Mouse (Mus musculus) intestine, postnatal 0 days (tissue): ENCODE results near the gene Lmbr1l. TPM values are rescaled to one million over a fixed set of nuclear protein-coding genes. Genes with fewer than 3 reads are reported as not detected.
A peak's percentile ranks its signal among the peaks of the same experiment; 100 is the strongest.

ENCODE experiments used
- ATAC-seq: fragments of 200-750 bp; cut with Nextera tagmentation; 2 replicates; pipeline ENCODE4 v1.8.0; 2017; ENCODE audit warnings: mild to moderate bottlenecking, moderate TSS enrichment, moderate library complexity
- H3K27ac ChIP-seq: fragments of 300-500 bp; sonication (generic); 2 replicates; pipeline ENCODE4 v1.5.1; 2014; ENCODE audit warnings: mild to moderate bottlenecking, low read depth, low read length, moderate library complexity
- H3K27me3 ChIP-seq: fragments of 300-500 bp; sonication (generic); replicated peaks from 2 replicates; pipeline ENCODE4 v1.6.1; 2014; ENCODE audit warnings: low read length, mixed read lengths; ENCODE audit not compliant: control insufficient read depth, insufficient read depth
- H3K36me3 ChIP-seq: fragments of 300-500 bp; sonication (generic); 2 replicates; pipeline ENCODE4 v1.6.1; 2014; ENCODE audit warnings: mild to moderate bottlenecking, moderate library complexity; ENCODE audit not compliant: control insufficient read depth, insufficient read depth
- H3K4me1 ChIP-seq: fragments of 300-500 bp; sonication (generic); replicated peaks from 2 replicates; pipeline ENCODE4 v1.6.1; 2014; ENCODE audit warnings: antibody characterized with exemption, low read length, mixed read lengths; ENCODE audit not compliant: control insufficient read depth, insufficient read depth
- H3K4me2 ChIP-seq: fragments of 300-500 bp; sonication (generic); replicated peaks from 2 replicates; pipeline ENCODE4 v1.6.1; 2014; ENCODE audit warnings: low read depth, mild to moderate bottlenecking, moderate library complexity
- H3K4me3 ChIP-seq: fragments of 300-500 bp; sonication (generic); 2 replicates; pipeline ENCODE4 v1.5.1; 2014; ENCODE audit warnings: low read depth, low read length
- H3K9ac ChIP-seq: fragments of 300-500 bp; sonication (generic); 2 replicates; pipeline ENCODE4 v1.6.1; 2014; ENCODE audit warnings: mild to moderate bottlenecking, low read depth, low read length
- H3K9me3 ChIP-seq: fragments of 300-500 bp; sonication (generic); 2 replicates; pipeline ENCODE4 v1.6.1; 2016; ENCODE audit warnings: mixed run types; ENCODE audit not compliant: control insufficient read depth
- CTCF ChIP-seq: sonication (generic); IDR thresholded peaks from 2 replicates; pipeline ENCODE4 v1.5.1; 2016; ENCODE audit warnings: low read depth, mild to moderate bottlenecking, control low read depth, antibody characterized with exemption, moderate library complexity
- WGBS: fragments of 180-500 bp; shearing (Covaris S2); extraction: QIAGEN DNeasy Blood & Tissue Kit; methylation state at CpG from one replicate; pipeline ENCODE4 v1.1.7; 2014; 5-methylcytosine and 5-hydroxymethylcytosine counted together
- polyA plus RNA-seq: library from polyadenylated mRNA; unstranded; fragments of >200 nt; fragmentation: Nextera tagmentation; extraction: Ambion mirVana; gene quantifications from 2 replicates; pipeline ENCODE4 v1.2.1, GENCODE M21; 2015

Gene Lmbr1l
- 27.0 and 30.6 TPM in 2 replicates for polyA plus RNA-seq

GRCm38 (mm10) chr15:98917538-98918498 lies at the start of gene Lmbr1l:
TSS of gene Lmbr1l (minus strand) at chr15:98918231.
- Histone ChIP-seq H3K9me3 (no peaks in the 10 kb centered on the region), H3K4me3 (peak within 1 kb of the TSS; percentile 89), H3K27me3 (no peaks in the 10 kb centered on the region), H3K36me3 (peaks cover 11% of the 10 kb centered on the region), H3K27ac (peak within 1 kb of the TSS; percentile 93), H3K4me2 (peak within 1 kb of the TSS; percentile 82), H3K4me1 (0 out of 2 replicates have a peak, but pooled peaks cover 2% of the 10 kb centered on the region), H3K9ac (peak within 1 kb of the TSS; percentile 87)
- WGBS = under 1% methylated on average over 82 of the region's 82 CpGs
- peak; percentile 98 for ATAC-seq
- no peak for TF ChIP-seq CTCF

GRCm38 (mm10) chr15:98959531-98959930 lies 41.5 kb upstream of the Lmbr1l start:
- H3K27ac ChIP-seq = no peak overlapping the region
- H3K9me3 ChIP-seq = no peaks in the 10 kb centered on the region
- no peak overlapping the region for H3K4me2 ChIP-seq
- no peaks in the 10 kb centered on the region for H3K4me1 ChIP-seq
- no peak for TF ChIP-seq CTCF
- H3K4me3 ChIP-seq = no peak overlapping the region
- H3K9ac ChIP-seq = no peak overlapping the region
- no peaks in the 10 kb centered on the region for H3K36me3 ChIP-seq
- no peak for ATAC-seq
- 70% methylated on average over 3 of the region's 3 CpGs for WGBS
- no peaks in the 10 kb centered on the region for H3K27me3 ChIP-seq

GRCm38 (mm10) chr15:98958901-98959420 lies 40.9 kb upstream of the Lmbr1l start:
- Histone ChIP-seq H3K4me2 (no peak overlapping the region), H3K36me3 (no peaks in the 10 kb centered on the region), H3K9me3 (no peaks in the 10 kb centered on the region), H3K27me3 (no peaks in the 10 kb centered on the region), H3K9ac (no peak overlapping the region), H3K4me1 (no peaks in the 10 kb centered on the region), H3K4me3 (no peak overlapping the region), H3K27ac (no peak overlapping the region)
- no peak for ATAC-seq
- 89% methylated on average over 4 of the region's 4 CpGs for WGBS
- no peak for TF ChIP-seq CTCF

GRCm38 (mm10) chr15:98957475-98957874 lies 39.4 kb upstream of the Lmbr1l start:
- Histone ChIP-seq H3K36me3 (no peaks in the 10 kb centered on the region), H3K9ac (no peak overlapping the region), H3K4me3 (no peak overlapping the region), H3K27ac (no peak overlapping the region), H3K27me3 (no peaks in the 10 kb centered on the region), H3K9me3 (no peaks in the 10 kb centered on the region), H3K4me1 (no peaks in the 10 kb centered on the region), H3K4me2 (no peak overlapping the region)
- ATAC-seq = no peak
- 68% methylated on average over 5 of the region's 5 CpGs for WGBS
- no peak for TF ChIP-seq CTCF

- ATAC-seq = no peak
- H3K36me3 ChIP-seq = no peaks in the 10 kb centered on the region
- no peak overlapping the region for H3K27ac ChIP-seq
- H3K9ac ChIP-seq = no peak overlapping the region
- H3K4me2 ChIP-seq = no peak overlapping the region
- H3K27me3 ChIP-seq = no peaks in the 10 kb centered on the region
- H3K9me3 ChIP-seq = no peaks in the 10 kb centered on the region
- no peaks in the 10 kb centered on the region for H3K4me1 ChIP-seq
- no peak for TF ChIP-seq CTCF
- no peak overlapping the region for H3K4me3 ChIP-seq
- 91% methylated on average over 4 of the region's 4 CpGs for WGBS
Measured at GRCm38 (mm10) chr15:98956000-98956399, 38.0 kb upstream of the Lmbr1l start.

- Histone ChIP-seq H3K4me2 (no peak overlapping the region), H3K36me3 (no peaks in the 10 kb centered on the region), H3K9me3 (no peaks in the 10 kb centered on the region), H3K27ac (no peak overlapping the region), H3K9ac (no peak overlapping the region), H3K4me3 (no peak overlapping the region), H3K4me1 (no peaks in the 10 kb centered on the region), H3K27me3 (no peaks in the 10 kb centered on the region)
- no peak for TF ChIP-seq CTCF
- no peak for ATAC-seq
- WGBS = 82% methylated on average over 4 of the region's 4 CpGs
Measured at GRCm38 (mm10) chr15:98955324-98955723, 37.3 kb upstream of the Lmbr1l start.
